Mouse (Mus musculus): ENCODE results near the gene Gdf9.

DNA sequence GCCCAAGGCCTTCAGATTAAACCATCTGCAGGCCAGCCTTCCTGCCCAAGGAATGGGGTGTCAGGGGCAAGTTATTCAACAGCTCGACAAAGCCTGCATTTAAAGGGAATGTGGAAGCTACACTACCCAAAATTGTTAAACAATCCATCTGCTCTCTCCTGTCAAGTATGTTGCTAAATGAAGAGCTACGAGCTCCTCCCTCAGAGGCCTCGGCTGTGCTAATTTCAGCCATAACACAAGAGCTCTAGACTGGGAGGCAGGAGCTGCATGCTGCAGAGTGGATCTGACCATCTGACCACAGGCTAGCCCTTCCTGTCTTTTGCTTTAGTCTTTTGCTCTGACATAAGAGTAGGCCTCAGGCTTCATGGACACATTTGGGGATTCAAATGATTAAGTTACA lies 5.6 kb upstream of the Gdf9 start:
- TF ChIP-seq POLR2A (IDR thresholded peaks at IDR 0.05; ENCODE audit: insufficient read length, low read depth): no peak
- no peak for TF ChIP-seq USF1 (IDR thresholded peaks at IDR 0.05; ENCODE audit: low read depth)
- no peak for TF ChIP-seq E2F4 (IDR thresholded peaks at IDR 0.05; ENCODE audit: insufficient read depth)
- no peak for TF ChIP-seq TCF12 (IDR thresholded peaks at IDR 0.05; ENCODE audit: insufficient read depth, poor library complexity, severe bottlenecking)
- TF ChIP-seq MAX (IDR thresholded peaks at IDR 0.05; ENCODE audit: low read depth): no peak
- TF ChIP-seq MYOG (IDR thresholded peaks at IDR 0.05; ENCODE audit: control insufficient read depth in 1 of 3, insufficient read depth in 1 of 3, insufficient read length in 2 of 3, low read depth in 2 of 3): no peak
